Mouse (Mus musculus): ENCODE measurements at regions not wholly inside any gene's neighbourhood (a gene's known extent, or its start where the extent isn't known, plus 50 kb on each side); places are given as distances from the start of the nearest gene placed in this dataset.

DNA sequence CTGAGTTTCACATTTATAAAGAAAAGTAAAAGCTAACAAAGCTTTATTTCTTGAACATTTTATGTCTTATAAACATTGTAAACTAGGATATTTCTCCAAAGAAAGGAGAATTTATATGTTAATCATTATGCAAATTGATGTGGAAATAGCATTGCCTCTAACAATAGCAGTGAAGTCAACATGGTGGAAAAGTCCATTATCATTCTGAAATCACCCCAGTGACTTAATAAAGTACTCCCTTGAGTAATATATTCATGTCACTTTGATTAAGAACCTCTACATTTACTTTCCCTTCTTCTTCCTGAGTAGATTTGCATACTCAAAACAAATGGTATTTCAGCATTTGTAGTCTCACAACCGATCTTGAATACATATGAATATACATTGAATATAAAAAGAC is 676.7 kb upstream of the Edil3 start:
- DNase-seq = no peak

DNA sequence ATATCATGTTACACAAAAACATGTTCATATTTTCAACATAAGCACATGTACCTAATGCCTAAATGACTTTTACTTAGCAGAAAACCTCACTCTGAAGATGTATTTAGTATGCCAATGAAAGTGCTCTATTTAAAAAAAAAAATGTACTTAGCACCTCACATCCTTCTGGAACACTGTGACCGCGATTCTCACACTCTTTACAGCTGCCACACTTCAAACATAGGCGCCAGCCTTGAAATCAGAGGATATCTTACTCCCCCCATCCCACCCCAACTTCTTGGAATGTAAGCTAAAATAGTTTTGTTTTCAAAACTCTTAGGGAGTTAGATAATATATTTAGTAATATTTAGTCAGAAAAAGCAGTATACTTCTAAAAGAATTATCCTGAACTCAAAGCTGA is 634.7 kb upstream of the Edil3 start:
- DNase-seq = no peak

DNA sequence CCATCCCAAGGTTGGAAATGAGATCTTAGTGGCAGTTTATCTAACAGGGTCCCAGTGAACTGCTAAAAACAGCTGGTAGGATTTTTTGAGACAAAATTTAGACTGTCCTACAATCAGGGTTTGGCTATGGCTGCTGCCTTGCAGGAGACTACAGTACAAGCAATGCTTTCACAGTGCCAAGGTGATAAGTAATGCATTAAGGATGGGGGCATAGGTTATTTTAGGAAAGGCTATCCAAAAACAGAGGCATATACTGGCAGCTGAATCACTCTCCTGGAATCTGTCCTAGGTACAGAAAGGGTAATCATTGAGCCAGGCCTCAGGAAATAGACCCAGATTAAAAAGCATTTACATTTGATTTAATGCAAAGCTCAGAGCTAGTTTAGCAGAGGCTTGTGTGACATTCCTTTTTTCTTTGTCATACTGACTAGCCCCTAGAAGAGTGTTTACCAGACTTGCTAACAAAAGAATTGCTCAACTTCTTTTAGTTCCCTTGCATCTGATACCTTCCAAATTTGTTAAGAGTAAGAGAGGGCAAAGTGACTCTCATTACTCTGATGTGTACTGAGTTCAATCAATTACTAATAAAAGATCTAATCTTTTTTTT is 619.5 kb upstream of the Edil3 start:
- peak; percentile 4 to 32 for DNase-seq

DNA sequence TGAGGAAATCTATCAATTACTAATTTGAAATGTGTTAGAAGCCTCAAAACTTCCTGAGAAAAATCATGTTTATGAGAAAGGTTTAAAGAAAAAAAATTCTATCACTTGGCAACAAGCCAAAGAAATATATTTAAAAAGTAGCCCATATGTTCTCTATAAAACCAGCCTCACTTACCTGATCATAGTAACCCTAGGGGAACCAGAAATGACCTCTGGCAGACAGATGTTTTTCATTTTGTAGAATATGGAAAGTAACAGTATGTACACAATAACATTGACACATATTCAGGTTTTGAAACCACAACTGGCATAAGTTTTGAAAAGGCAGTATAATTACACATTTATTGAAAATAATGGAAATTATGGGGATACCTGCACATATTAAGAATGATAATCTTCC is 580.8 kb upstream of the Edil3 start:
- no peak for DNase-seq

Data from kidney, adult 8-10 months (tissue).